In genomic region chr14:21143406-21144115, GRCm38 (mm10) we compare ENCODE assay signal across 8 mouse cellular contexts.
DNase-seq lines count a peak whose midpoint lies in the region; ATAC-seq and TF ChIP-seq lines count a peak whose summit lies in the region.

No protein-coding gene starts in this region.

- H3K4me3 ChIP-seq in cortical plate, adult 2 months (ENCODE audit: insufficient read depth, low read length) = no peak overlapping the region
- H3K4me3 ChIP-seq in lung, embryonic 14.5 days (ENCODE audit: low read depth, low read length) = no peak overlapping the region

- no peaks in the 10 kb centered on the region for H3K36me3 ChIP-seq in lung, embryonic 14.5 days (ENCODE audit: insufficient read depth)

- intact Hi-C loops in heart, postnatal 36 days (cut with DNase I) = no loop called here

- no peak for TF ChIP-seq POLR2A in cortical plate, adult 2 months (IDR thresholded peaks at IDR 0.05; ENCODE audit: extremely low read depth, insufficient read depth, low read length)

- no peak overlapping the region for H3K4me2 ChIP-seq in lung, embryonic 14.5 days

- H3K9me3 ChIP-seq in lung, embryonic 14.5 days (ENCODE audit: low read depth, low read length) = no peaks in the 10 kb centered on the region

- no peaks in the 10 kb centered on the region for H3K4me1 ChIP-seq in cortical plate, adult 2 months (ENCODE audit: control insufficient read depth, insufficient read depth, low read length)
- no peaks in the 10 kb centered on the region for H3K4me1 ChIP-seq in lung, embryonic 14.5 days (ENCODE audit: insufficient read depth)

- DNase-seq in cerebellum, postnatal 14 days = peak; percentile 36 to 55
- no peak for DNase-seq in cerebellum, adult 9-10 months
- peak; percentile 40 to 51 for DNase-seq in right cerebral cortex, postnatal 10 days (ENCODE audit: low spot score in 2 of 2)
- no peak for DNase-seq in right cerebral cortex, adult 18-20 months
- peak; percentile 23 to 25 for DNase-seq in heart, postnatal 36 days
- peak; percentile 74 for DNase-seq in lung, embryonic 14.5 days
- DNase-seq in thymus, postnatal 4 days = peak; percentile 75

- H3K9ac ChIP-seq in lung, embryonic 14.5 days = no peak overlapping the region

- no peaks in the 10 kb centered on the region for H3K27me3 ChIP-seq in lung, embryonic 14.5 days (ENCODE audit: insufficient read depth, low read length)

- H3K27ac ChIP-seq in cortical plate, adult 2 months (ENCODE audit: insufficient read depth, low read length) = no peak overlapping the region
- H3K27ac ChIP-seq in lung, embryonic 14.5 days (ENCODE audit: low read depth) = no peak overlapping the region

- peak; percentile 42; the same call in 1 of the 2 replicates for TF ChIP-seq CTCF in cortical plate, adult 2 months (IDR thresholded peaks at IDR 0.05; ENCODE audit: extremely low read depth, insufficient read depth, low read length)
- peak; percentile 64 for TF ChIP-seq CTCF in lung, embryonic 14.5 days (IDR thresholded peaks at IDR 0.05; ENCODE audit: low read depth)

- no peak for ATAC-seq in lung, embryonic 14.5 days (ENCODE audit: insufficient read depth)

- 59% methylated on average over 8 of the region's 8 CpGs for WGBS in lung, embryonic 14.5 days

Comparison
In these comparisons a context has a peak if more than half of its experiments do, and no peak if none do; other contexts are left out.
1. DNase-seq: peak in cerebellum, postnatal 14 days (2 of 2), right cerebral cortex, postnatal 10 days (2 of 2), heart, postnatal 36 days (2 of 2), lung, embryonic 14.5 days (single experiment) and thymus, postnatal 4 days (single experiment); none in cerebellum, adult 9-10 months (single experiment) and right cerebral cortex, adult 18-20 months (single experiment).